Mouse (Mus musculus): ENCODE measurements around the gene Stk32b.

GRCm38 (mm10) chr5:37753366-37753765, 36.4 kb upstream of the Stk32b start:
- TF ChIP-seq CTCF (conservative IDR thresholded peaks at IDR 0.05; ENCODE audit: insufficient read depth, insufficient read length, low read depth, low read length): no peak
- TF ChIP-seq POLR2A (IDR thresholded peaks at IDR 0.05; ENCODE audit: low read depth, low read length): no peak
